Mouse (Mus musculus) heart, embryonic 15.5 days (tissue): ENCODE data around the gene Trpv5. TPM values are rescaled to one million over a fixed set of nuclear protein-coding genes. Genes with fewer than 3 reads are reported as not detected.

Experiments used
- ATAC-seq: fragments of 200-750 bp; cut with Nextera tagmentation; replicated peaks from 2 replicates; pipeline ENCODE4 v1.8.0; 2017; ENCODE audit warnings: low read depth, moderate TSS enrichment; ENCODE audit not compliant: insufficient number of reproducible peaks, insufficient read depth, low FRiP score
- H3K27ac ChIP-seq: fragments of 300-500 bp; sonication (generic); 2 replicates; pipeline ENCODE4 v1.5.1; 2015; ENCODE audit warnings: mild to moderate bottlenecking, inconsistent platforms
- H3K27me3 ChIP-seq: fragments of 300-500 bp; sonication (generic); 2 replicates; pipeline ENCODE4 v1.6.1; 2015; ENCODE audit warnings: inconsistent platforms
- H3K36me3 ChIP-seq: fragments of 300-500 bp; sonication (generic); 2 replicates; pipeline ENCODE4 v1.6.1; 2015; ENCODE audit warnings: mild to moderate bottlenecking, inconsistent platforms
- H3K4me1 ChIP-seq: fragments of 300-500 bp; sonication (generic); replicated peaks from 2 replicates; pipeline ENCODE4 v1.6.1; 2015; ENCODE audit warnings: inconsistent platforms
- H3K4me2 ChIP-seq: fragments of 300-500 bp; sonication (generic); 2 replicates; pipeline ENCODE4 v1.6.1; 2015; ENCODE audit warnings: inconsistent platforms, mild to moderate bottlenecking, moderate library complexity
- H3K4me3 ChIP-seq: fragments of 300-500 bp; sonication (generic); 2 replicates; pipeline ENCODE4 v1.5.1; 2015; ENCODE audit warnings: mild to moderate bottlenecking, inconsistent platforms
- H3K9ac ChIP-seq: fragments of 300-500 bp; sonication (generic); 2 replicates; pipeline ENCODE4 v1.6.1; 2015; ENCODE audit warnings: mild to moderate bottlenecking, inconsistent platforms
- H3K9me3 ChIP-seq: fragments of 300-500 bp; sonication (generic); replicated peaks from 2 replicates; pipeline ENCODE4 v1.6.1; 2016; ENCODE audit warnings: inconsistent platforms
- WGBS: fragments of 180-500 bp; shearing (Covaris S2); methylation state at CpG from one replicate; pipeline ENCODE4 v1.1.7; 2015; ENCODE audit warnings: mixed read lengths; 5-methylcytosine and 5-hydroxymethylcytosine counted together
- polyA plus RNA-seq: library from polyadenylated mRNA; unstranded; fragments of >200 nt; fragmentation: Nextera tagmentation; extraction: Ambion mirVana; gene quantifications from 2 replicates; pipeline ENCODE4 v1.2.1, GENCODE M21; 2015

The Trpv5 gene
- polyA plus RNA-seq = not detected in 2 replicates

DNA sequence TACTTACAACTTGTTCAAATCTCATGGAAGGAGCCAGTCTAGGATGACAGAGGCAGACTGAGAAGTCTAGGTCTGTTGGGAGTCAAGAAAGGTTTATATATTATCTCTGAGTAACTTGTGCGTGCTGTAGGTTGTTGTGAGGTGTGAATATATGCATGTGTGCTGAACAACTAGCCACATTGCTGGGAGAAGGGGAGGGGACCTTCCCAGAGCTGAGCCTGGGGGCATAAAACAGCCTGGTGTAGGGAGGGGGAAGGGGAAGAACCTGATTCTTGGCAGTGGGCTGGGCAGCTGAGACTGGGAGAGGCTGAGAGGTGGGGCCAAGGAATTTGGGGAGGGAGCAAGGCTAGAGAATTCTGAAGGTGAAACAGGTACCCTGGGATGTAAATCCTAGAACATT is at the start of gene Trpv5:
Trpv5 (minus strand) TSS at position 101 of the 400 bp plus-strand sequence.
- Histone ChIP-seq H3K27ac (no peak within 1 kb of the TSS), H3K4me2 (no peak within 1 kb of the TSS), H3K36me3 (no peaks in the 10 kb centered on the region), H3K27me3 (no peaks in the 10 kb centered on the region), H3K4me3 (no peak within 1 kb of the TSS), H3K4me1 (no peaks in the 10 kb centered on the region), H3K9me3 (no peaks in the 10 kb centered on the region), H3K9ac (no peak within 1 kb of the TSS)
- 68% methylated on average over 1 of the region's 1 CpGs for whole genome bisulfite sequencing
- ATAC-seq = no peak

DNA sequence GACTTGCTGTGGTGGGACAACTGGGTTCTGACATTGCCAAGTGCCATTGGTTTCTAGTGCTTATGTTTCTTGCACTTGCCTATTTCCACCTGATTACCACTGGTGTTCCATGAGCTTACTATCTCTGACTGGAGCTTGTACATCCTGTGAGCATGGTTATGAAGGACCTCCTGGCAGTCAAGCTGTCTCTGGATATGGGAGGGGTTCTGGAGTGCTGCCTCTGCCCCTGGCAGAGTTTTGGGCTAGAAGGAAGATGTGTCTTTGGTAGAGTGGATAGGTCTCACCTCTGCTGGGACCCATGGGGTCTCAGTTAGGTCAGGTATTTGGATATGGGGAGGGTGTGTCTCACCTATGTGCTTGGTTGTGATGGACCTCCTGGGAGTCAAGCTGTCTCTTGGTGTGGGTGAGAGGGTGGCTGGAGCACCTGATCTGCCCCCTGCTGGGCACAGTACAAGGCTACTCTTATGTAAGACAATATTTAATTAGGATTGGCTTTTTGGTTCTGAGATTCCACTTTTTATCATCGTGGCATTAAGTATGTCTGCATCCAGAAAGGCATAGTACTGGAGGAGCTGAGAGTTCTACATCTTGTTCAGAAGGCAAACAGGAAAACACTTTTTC is 47.5 kb upstream of the Trpv5 start:
- no peak for ATAC-seq
- Histone ChIP-seq H3K4me3 (no peak overlapping the region), H3K4me1 (no peaks in the 10 kb centered on the region), H3K9ac (no peak overlapping the region), H3K27me3 (no peaks in the 10 kb centered on the region), H3K36me3 (no peaks in the 10 kb centered on the region), H3K27ac (no peak overlapping the region), H3K9me3 (no peaks in the 10 kb centered on the region), H3K4me2 (no peak overlapping the region)
- WGBS = 62% methylated on average over 1 of the region's 1 CpGs

DNA sequence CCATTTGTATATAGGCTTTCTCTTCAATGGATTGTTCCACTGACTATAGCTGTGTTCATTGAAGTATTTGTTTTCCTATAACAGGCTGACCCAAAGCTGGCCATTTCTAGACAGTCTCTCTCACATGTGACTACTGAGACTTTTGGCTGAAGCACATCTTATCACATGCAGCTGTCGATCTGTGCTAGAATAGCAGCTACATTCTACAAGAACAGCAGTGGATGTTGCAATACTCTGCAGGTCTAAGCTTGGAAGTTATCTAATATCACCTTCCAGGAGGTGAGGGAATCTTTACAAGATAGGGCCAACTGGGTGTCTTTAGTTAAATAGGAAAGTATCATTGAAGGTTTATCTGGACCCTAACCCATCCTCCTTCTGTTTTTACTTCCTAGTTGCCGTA is 40.9 kb upstream of the Trpv5 start:
- 65% methylated on average over 2 of the region's 2 CpGs for WGBS
- ATAC-seq = no peak

DNA sequence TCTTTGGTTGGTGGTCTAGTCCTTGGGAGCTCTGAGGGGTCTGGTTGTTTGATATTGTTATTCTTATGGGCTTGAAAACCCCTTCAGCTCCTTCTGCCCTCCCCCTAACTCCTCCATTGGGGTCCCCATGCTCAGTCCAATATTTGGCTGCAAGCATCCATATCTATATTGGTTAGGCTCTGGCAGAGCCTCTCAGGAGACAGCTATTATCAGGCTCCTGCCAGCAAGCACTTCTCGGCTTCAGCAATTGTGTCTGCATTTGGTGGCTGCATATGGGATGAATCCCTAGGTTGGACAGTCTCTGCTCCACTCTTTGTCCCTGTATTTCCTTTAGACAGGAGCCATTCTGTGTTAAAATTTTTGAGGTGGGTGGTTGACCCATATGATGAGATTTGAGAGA is 29.7 kb upstream of the Trpv5 start:
- Histone ChIP-seq H3K4me3 (no peak overlapping the region), H3K27me3 (no peaks in the 10 kb centered on the region), H3K36me3 (no peaks in the 10 kb centered on the region), H3K9me3 (no peaks in the 10 kb centered on the region), H3K4me2 (no peak overlapping the region), H3K9ac (no peak overlapping the region), H3K4me1 (no peaks in the 10 kb centered on the region), H3K27ac (no peak overlapping the region)
- ATAC-seq = no peak
- WGBS = 48% methylated on average over 1 of the region's 1 CpGs

More for the DNA sequence above, 40.9 kb upstream of the Trpv5 start:
- Histone ChIP-seq H3K36me3 (no peaks in the 10 kb centered on the region), H3K27me3 (no peaks in the 10 kb centered on the region), H3K4me3 (no peak overlapping the region), H3K9me3 (no peaks in the 10 kb centered on the region), H3K27ac (no peak overlapping the region), H3K4me1 (no peaks in the 10 kb centered on the region), H3K9ac (no peak overlapping the region), H3K4me2 (no peak overlapping the region)

DNA sequence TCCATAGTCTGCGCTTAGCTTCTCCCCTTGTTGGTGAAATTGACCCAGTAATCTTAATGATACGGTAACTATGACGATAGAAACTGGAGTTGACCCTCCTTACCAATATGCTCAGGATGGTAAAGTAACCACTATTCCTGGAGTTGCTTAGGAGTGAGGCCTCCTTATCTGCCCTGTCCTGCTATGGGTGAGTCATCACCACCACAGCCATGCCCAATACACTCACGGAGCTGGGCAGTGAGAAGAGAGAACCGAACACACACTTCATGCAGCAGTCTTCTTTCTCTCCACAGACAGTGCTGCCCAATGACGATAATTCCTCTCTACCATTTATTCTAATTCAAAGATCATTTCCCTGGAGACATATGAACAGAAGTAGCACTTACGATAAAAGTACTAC is 25.7 kb upstream of the Trpv5 start:
- Histone ChIP-seq H3K9ac (no peak overlapping the region), H3K4me3 (no peak overlapping the region), H3K36me3 (no peaks in the 10 kb centered on the region), H3K9me3 (no peaks in the 10 kb centered on the region), H3K4me2 (no peak overlapping the region), H3K4me1 (no peaks in the 10 kb centered on the region), H3K27ac (no peak overlapping the region), H3K27me3 (no peaks in the 10 kb centered on the region)
- 79% methylated on average over 7 of the region's 7 CpGs for WGBS
- no peak for ATAC-seq

DNA sequence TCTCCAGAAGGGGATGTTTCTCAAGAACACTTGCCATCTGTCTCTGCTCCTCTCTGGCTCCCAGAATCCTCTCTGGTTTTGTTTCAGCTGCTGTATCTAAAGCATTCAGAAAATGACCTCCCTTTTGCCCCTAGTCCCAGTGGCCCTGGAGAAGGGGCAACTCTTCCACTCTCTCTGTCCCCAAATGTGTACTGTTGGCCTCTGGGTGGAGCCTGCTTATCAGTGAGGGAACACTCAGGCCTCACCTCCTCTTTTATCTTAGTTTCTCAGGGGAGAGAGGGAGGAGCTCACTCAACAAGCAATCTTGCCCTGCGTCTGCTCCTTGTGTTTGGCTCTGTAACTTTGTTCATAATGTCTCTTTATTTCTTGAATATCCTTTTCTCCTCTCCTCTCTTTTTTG is 23.6 kb upstream of the Trpv5 start, which contains the start of gene Kel:
Kel (minus strand) TSS at position 217 of the 400 bp plus-strand sequence.
- no peaks in the 10 kb centered on the region for H3K36me3 ChIP-seq
- ATAC-seq = no peak
- H3K27me3 ChIP-seq = no peaks in the 10 kb centered on the region
- WGBS = 15% methylated on average over 1 of the region's 1 CpGs
- H3K9ac ChIP-seq = no peak within 1 kb of the TSS
- H3K9me3 ChIP-seq = no peaks in the 10 kb centered on the region
- no peak within 1 kb of the TSS for H3K27ac ChIP-seq
- H3K4me2 ChIP-seq = no peak within 1 kb of the TSS
- H3K4me1 ChIP-seq = no peaks in the 10 kb centered on the region
- no peak within 1 kb of the TSS for H3K4me3 ChIP-seq

DNA sequence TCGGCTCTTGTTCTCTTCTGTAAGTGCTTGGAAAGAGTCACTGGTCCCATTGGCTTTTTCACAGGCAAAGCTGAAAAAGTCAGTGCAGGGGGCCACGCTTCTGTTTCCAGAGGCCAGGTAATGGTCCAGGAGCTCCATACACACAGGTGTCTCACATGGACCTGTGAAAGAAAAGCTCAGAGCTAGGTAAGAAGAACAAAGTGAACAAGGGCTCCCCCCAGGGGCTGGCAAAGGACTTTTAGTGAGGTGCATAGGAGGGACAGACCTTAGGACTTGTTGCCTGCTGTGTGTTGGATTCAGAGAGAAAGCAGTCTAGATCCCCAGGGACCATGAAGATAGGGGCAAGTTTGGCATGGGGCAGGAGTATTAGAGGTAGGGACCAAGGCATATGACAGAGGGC is 22.4 kb upstream of the Trpv5 start:
- no peak for ATAC-seq
- no peak overlapping the region for H3K4me3 ChIP-seq

DNA sequence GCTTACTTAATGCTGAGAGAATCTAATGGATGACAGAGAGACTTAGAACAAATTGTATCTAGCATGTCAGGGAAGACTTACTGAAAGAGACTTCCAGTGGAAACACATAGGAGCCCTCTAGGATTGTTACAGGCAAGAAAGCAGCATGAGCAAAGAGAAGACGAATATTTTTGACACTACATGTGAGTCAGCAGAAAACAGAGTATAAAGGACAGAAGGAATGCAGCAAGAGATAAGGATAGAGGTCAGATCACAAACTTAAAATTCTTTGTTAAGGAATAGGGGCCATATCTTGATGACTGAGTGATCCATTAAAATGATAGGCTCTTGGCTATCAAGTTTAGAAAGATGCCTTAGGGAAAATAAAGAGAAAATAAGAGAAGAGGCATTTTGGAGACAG is 20.7 kb upstream of the Trpv5 start:
- H3K4me3 ChIP-seq = no peak overlapping the region
- no peak overlapping the region for H3K27ac ChIP-seq
- no peaks in the 10 kb centered on the region for H3K36me3 ChIP-seq
- H3K4me1 ChIP-seq = no peaks in the 10 kb centered on the region
- 48% methylated on average over 1 of the region's 1 CpGs for WGBS
- H3K27me3 ChIP-seq = no peaks in the 10 kb centered on the region
- no peak overlapping the region for H3K4me2 ChIP-seq
- no peaks in the 10 kb centered on the region for H3K9me3 ChIP-seq
- no peak overlapping the region for H3K9ac ChIP-seq
- ATAC-seq = no peak

More for the DNA sequence above, 22.4 kb upstream of the Trpv5 start:
- no peaks in the 10 kb centered on the region for H3K9me3 ChIP-seq
- H3K4me2 ChIP-seq = no peak overlapping the region
- 67% methylated on average over 2 of the region's 2 CpGs for WGBS
- no peaks in the 10 kb centered on the region for H3K27me3 ChIP-seq
- no peaks in the 10 kb centered on the region for H3K36me3 ChIP-seq
- no peak overlapping the region for H3K9ac ChIP-seq
- no peak overlapping the region for H3K27ac ChIP-seq
- H3K4me1 ChIP-seq = no peaks in the 10 kb centered on the region

DNA sequence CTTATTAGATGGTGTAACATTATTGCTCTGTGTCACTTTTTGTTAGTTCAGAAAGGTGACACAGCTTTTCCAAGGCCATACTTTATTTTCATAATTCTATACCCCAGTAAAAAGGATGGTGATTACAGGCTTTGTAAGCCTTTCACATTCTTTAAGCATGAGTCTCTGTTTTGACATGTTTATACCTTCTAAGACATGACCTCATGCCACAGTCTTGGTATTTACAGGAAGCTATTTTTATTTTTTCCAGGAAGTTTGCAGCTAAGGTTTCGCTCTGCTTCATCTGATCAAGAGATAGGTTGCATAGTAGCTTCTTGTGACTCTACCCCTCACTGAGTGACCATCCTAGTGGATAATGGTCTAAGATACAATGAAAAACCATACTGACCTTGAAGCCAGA is 13.8 kb upstream of the Trpv5 start:
- WGBS = 64% methylated on average over 1 of the region's 1 CpGs
- Histone ChIP-seq H3K36me3 (no peaks in the 10 kb centered on the region), H3K4me3 (no peak overlapping the region), H3K4me2 (no peak overlapping the region), H3K9ac (no peak overlapping the region), H3K9me3 (no peaks in the 10 kb centered on the region), H3K27me3 (no peaks in the 10 kb centered on the region), H3K27ac (no peak overlapping the region), H3K4me1 (no peaks in the 10 kb centered on the region)
- no peak for ATAC-seq

DNA sequence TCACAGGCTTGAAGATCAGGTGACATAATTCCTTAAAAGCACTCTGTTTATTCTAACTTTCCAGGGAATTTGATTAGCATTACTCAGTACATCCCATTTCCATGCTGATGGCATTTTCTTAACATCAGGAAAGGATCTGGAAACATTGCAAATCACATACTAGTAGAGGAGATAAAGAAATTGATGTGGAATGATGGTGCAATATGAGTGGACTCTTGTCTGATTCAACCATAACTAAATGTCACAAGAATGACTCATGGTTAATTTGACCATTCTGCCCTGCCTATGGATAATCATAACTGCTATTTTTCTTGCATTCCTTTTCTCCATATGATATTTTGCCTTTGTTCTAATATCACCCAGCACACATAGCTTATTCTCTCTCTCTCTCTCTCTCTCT is 11.6 kb upstream of the Trpv5 start:
- H3K36me3 ChIP-seq = no peaks in the 10 kb centered on the region
- H3K27me3 ChIP-seq = no peaks in the 10 kb centered on the region
- no peaks in the 10 kb centered on the region for H3K4me1 ChIP-seq
- no peak overlapping the region for H3K4me2 ChIP-seq
- no peak overlapping the region for H3K27ac ChIP-seq
- no peak overlapping the region for H3K4me3 ChIP-seq
- no peak overlapping the region for H3K9ac ChIP-seq
- no peaks in the 10 kb centered on the region for H3K9me3 ChIP-seq
- no peak for ATAC-seq

DNA sequence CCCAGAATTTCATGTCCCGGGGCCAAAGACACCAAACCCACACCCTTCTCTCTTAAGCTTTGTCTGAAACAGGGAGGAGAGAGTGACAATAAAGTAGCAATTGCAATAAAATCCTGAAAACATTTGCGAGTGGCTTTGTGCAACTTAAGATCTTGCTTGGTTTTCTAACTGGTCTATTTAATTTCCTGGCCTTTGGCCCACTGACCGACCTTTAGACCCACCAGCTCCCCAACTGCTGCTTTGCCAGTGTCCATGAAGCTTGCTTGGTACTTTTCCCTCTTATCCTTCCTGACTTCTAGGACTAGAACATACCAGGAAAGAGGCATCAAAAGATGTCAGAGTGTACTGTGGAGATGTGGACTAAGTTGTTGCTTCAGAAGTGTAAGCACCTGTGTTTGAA is 5.0 kb upstream of the Trpv5 start:
- no peak for ATAC-seq
- Histone ChIP-seq H3K9ac (no peak overlapping the region), H3K4me2 (no peak overlapping the region), H3K9me3 (no peaks in the 10 kb centered on the region), H3K36me3 (no peaks in the 10 kb centered on the region), H3K27me3 (no peaks in the 10 kb centered on the region), H3K27ac (no peak overlapping the region), H3K4me3 (no peak overlapping the region), H3K4me1 (no peaks in the 10 kb centered on the region)
- 78% methylated on average over 3 of the region's 3 CpGs for WGBS

DNA sequence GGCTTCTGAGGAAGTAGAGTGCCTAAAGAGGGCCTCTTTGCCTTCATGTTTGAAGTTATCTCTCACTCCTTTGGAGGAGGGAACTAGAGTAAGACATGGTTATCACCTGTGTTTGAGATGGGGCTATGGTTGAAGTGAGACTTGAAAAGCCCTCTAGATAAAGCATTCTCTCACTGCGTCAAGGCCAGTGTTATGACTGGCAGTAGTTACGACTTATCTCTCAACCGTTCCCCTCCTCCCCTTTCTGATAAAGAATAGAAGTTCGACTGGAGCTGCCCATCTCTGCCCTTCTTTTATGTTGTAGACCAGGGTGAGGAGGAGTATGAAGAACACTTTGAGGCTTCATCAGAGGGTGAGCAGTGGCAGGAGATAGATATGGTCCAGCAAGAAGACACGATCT is 4.3 kb upstream of the Trpv5 start:
- H3K36me3 ChIP-seq = no peaks in the 10 kb centered on the region
- H3K4me1 ChIP-seq = no peaks in the 10 kb centered on the region
- H3K9ac ChIP-seq = no peak overlapping the region
- WGBS = 39% methylated on average over 5 of the region's 5 CpGs
- H3K27ac ChIP-seq = no peak overlapping the region
- H3K27me3 ChIP-seq = no peaks in the 10 kb centered on the region
- H3K4me2 ChIP-seq = no peak overlapping the region
- no peak overlapping the region for H3K4me3 ChIP-seq
- H3K9me3 ChIP-seq = no peaks in the 10 kb centered on the region
- ATAC-seq = no peak
